Mouse (Mus musculus) testis, adult 2 months (tissue): ENCODE data around the gene Amacr.

Experiments
- CTCF ChIP-seq: fragments of 200-500 bp; IDR thresholded peaks from 2 replicates; pipeline ENCODE4 v1.5.1; 2012; ENCODE audit warnings: low read depth, mild to moderate bottlenecking, inconsistent platforms, low read length, moderate library complexity; ENCODE audit not compliant: control insufficient read depth, insufficient read depth, insufficient replicate concordance
- POLR2A ChIP-seq: fragments of 200-500 bp; IDR thresholded peaks from 2 replicates; pipeline ENCODE4 v1.6.1; 2012; ENCODE audit warnings: low read depth, mild to moderate bottlenecking, inconsistent platforms, low read length, moderate library complexity; ENCODE audit not compliant: control insufficient read depth

GRCm38 (mm10) chr15:10977151-10977550 lies 4.4 kb upstream of the Amacr start:
- TF ChIP-seq CTCF (no peak), POLR2A (no peak)
